Mouse (Mus musculus): ENCODE measurements around the gene Vmn2r3. TPM values are rescaled to one million over a fixed set of nuclear protein-coding genes. Genes with fewer than 3 reads are reported as not detected.
"Not testable (repeated sequence)": the region's sequence is repeated elsewhere in the genome, so short reads cannot be mapped to it uniquely, and the experiment has no call there.

Vmn2r3 gene
- polyA plus RNA-seq (2015; fragmentation: Nextera tagmentation; extraction: Ambion mirVana), result not detected in 2 replicates

DNA sequence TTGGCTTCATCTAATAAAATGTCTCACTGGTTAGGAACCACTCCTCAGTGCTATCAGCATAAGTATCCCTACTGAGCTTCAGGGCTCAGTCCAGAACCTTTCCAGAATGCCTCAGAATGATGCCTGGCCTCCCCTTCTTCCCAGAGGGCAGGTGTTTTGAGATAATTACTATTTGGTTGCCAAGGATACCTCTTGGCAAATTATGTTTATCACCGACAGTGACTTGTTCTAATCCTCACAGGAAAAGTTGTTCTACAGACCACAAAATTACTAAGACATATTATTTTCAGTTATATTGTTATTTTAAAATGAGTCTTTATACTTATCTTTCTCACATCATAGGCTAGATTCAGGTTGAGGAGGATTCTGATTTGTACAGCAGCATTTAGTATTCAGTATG lies at the start of gene Vmn2r3:
TSS of gene Vmn2r3 (minus strand) at position 101 of the 400 bp plus-strand sequence.
- WGBS, result 82% methylated on average over 1 of the region's 1 CpGs
- H3K9ac ChIP-seq, result no peak within 1 kb of the TSS
- H3K4me3 ChIP-seq, result no peak within 1 kb of the TSS
- ATAC-seq (ENCODE audit: low FRiP score, low read depth), result no peak
- no peaks in the 10 kb centered on the region for H3K36me3 ChIP-seq
- H3K4me2 ChIP-seq (replicated peaks), result no peak within 1 kb of the TSS
- H3K4me1 ChIP-seq, result no peaks in the 10 kb centered on the region
- H3K27me3 ChIP-seq, result no peaks in the 10 kb centered on the region
- H3K9me3 ChIP-seq, result no peaks in the 10 kb centered on the region
- no peak within 1 kb of the TSS for H3K27ac ChIP-seq

DNA sequence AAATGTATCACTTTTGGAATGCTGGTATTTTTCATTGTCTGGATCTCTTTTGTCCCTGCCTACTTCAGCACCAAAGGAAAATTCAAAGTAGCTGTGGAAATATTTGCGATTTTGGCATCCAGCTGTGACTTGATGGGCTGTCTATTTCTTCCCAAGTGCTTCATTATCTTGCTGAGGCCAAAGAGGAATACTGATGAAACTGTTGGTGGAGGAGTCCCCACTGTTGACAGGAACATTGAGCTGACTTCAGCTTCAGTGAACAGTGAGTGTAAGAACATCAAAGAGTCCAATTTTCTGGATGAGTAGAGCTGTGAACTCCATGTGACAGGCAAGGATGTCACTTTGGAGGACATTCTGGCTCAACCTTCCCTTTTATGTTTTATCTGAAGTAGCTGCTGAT lies 43.0 kb upstream of the Vmn2r3 start:
- H3K27me3 ChIP-seq, result no peaks in the 10 kb centered on the region
- no peaks in the 10 kb centered on the region for H3K4me1 ChIP-seq
- no peak overlapping the region for H3K4me3 ChIP-seq
- H3K9ac ChIP-seq, result no peak overlapping the region
- WGBS, result 80% methylated on average over 1 of the region's 1 CpGs
- no peaks in the 10 kb centered on the region for H3K36me3 ChIP-seq
- no peak overlapping the region for H3K4me2 ChIP-seq (replicated peaks)
- no peak overlapping the region for H3K27ac ChIP-seq
- ATAC-seq (ENCODE audit: low FRiP score, low read depth), result no peak
- H3K9me3 ChIP-seq, result no peaks in the 10 kb centered on the region

DNA sequence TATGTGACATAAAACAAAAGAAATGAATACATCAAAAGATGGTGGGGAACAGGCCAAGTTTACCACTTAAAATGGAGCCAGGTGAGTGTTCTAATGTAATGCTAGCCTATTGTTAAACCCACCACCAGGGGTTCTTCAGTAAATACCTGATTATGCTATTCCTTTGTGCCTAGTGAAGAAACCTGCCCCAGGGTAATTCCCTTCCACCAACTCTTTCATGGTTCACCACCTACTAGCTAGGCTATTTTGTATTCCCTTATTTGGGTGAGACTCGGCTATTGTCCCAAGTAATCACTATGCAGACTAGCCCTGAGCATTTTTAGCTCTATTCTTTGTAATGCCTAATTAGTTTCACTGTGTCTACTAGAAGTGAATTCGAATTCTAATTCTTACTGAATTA lies 32.3 kb upstream of the Vmn2r3 start:
- no peaks in the 10 kb centered on the region for H3K4me1 ChIP-seq
- no peaks in the 10 kb centered on the region for H3K27me3 ChIP-seq
- no peak overlapping the region for H3K9ac ChIP-seq
- 77% methylated on average over 2 of the region's 2 CpGs for WGBS
- no peaks in the 10 kb centered on the region for H3K36me3 ChIP-seq
- no peaks in the 10 kb centered on the region for H3K9me3 ChIP-seq
- no peak overlapping the region for H3K4me3 ChIP-seq
- no peak overlapping the region for H3K27ac ChIP-seq
- ATAC-seq (ENCODE audit: low FRiP score, low read depth), result no peak
- no peak overlapping the region for H3K4me2 ChIP-seq (replicated peaks)

DNA sequence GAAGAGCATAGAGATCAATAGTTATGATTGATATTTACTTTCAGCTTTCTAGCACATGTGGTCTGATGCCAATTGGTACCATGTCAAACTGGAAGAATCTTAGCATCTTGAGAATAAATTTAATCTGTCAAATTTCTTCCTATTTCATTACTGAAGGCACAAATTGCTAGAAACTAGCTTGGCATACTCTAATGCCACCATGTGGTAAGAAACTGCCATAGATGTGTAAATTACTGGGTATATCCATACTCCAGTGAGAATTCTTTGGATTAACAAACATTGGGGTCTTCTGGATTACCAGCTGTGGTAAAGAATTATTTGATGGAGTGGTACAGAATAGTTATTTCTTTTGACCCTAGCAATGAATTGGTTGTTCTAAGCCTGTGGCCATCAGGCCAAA lies 17.3 kb upstream of the Vmn2r3 start:
- H3K27ac ChIP-seq, result no peak overlapping the region
- no peaks in the 10 kb centered on the region for H3K27me3 ChIP-seq
- ATAC-seq (ENCODE audit: low FRiP score, low read depth), result no peak
- no peaks in the 10 kb centered on the region for H3K4me1 ChIP-seq
- H3K4me3 ChIP-seq, result no peak overlapping the region
- no peak overlapping the region for H3K4me2 ChIP-seq (replicated peaks)
- H3K36me3 ChIP-seq, result no peaks in the 10 kb centered on the region
- no peaks in the 10 kb centered on the region for H3K9me3 ChIP-seq
- no peak overlapping the region for H3K9ac ChIP-seq

DNA sequence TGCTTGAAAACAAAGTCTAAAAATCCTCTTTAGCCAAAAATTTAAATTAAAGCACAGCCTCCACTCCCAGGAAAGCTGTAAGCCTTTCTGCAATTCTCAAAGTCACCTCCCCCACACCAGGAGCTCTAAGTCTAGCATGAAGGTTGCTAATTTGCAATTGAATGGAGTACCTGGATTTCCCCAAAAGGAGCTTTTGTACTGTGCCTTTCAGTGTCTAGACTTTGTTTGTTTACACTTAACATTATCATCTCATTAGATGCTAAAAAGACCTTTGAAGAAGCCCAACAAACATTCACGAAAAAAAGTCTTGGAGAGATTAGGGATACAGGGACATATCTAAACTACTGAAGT lies 23.8 kb downstream of the Vmn2r3 start:
- Histone ChIP-seq H3K36me3 (no peaks in the 10 kb centered on the region), H3K27me3 (no peaks in the 10 kb centered on the region), H3K9me3 (no peaks in the 10 kb centered on the region), H3K4me3 (no peak overlapping the region), H3K4me2 (replicated peaks) (no peak overlapping the region), H3K4me1 (no peaks in the 10 kb centered on the region), H3K9ac (no peak overlapping the region), H3K27ac (no peak overlapping the region)
- WGBS, result 25% methylated on average over 1 of the region's 1 CpGs
- no peak for ATAC-seq (ENCODE audit: low FRiP score, low read depth)

DNA sequence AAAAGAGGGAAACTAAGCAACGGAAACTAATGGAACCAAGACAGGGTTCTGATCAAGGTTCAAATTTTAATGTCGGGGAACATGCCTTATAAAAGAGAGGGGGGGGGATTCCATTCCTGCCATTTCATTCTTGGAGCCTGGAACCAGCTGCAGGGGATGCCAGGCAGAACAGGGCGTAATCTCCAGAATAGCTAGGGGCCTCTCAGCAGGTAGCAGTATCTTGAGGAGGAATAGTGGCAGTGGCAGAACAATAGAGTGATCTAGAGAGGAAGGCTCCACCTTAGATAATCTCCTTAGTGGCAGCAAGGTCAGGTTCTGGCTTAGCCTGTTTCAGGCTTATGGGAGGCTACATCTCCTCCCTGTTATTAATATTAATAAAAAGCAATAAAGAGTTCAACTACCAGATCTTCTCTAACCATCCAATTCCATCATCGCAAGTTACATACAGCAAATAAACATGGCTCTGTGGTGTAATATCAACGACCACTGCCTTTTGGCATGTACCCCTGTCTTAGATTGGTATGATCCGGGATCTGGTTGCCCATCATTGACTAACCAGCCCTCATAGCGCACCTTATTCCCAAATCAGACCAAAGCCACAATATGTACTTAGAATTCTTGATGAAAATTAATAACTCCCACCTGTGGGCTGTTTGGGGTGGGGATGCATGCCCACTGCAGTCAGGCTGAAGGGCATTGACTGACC lies 24.3 kb downstream of the Vmn2r3 start:
- not testable (repeated sequence) for ATAC-seq (ENCODE audit: low FRiP score, low read depth); H3K27ac ChIP-seq; H3K9ac ChIP-seq; H3K27me3 ChIP-seq; H3K4me1 ChIP-seq; H3K9me3 ChIP-seq; H3K4me2 ChIP-seq (replicated peaks); H3K4me3 ChIP-seq; H3K36me3 ChIP-seq
- 41% methylated on average over 7 of the region's 7 CpGs for WGBS

DNA sequence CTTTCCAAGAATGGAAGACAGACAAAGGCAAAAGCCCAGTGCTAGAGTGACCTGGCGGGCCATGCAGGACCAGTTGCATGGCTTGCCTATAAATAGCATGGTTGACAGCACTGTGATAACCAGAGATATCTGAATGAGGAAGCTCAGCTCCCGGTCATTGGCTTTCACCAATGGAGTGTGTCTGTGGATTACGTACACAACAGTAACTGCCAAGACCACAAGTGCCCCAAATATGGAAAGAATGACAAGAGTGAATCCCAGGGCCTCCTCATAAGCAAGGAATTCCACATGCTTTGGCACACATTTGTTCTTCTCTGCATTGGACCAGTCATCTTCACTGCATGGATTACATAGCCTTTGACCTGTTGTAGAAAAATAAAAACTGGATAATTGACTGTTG lies 29.9 kb downstream of the Vmn2r3 start:
- Histone ChIP-seq H3K4me2 (replicated peaks) (no peak overlapping the region), H3K9ac (no peak overlapping the region), H3K4me3 (no peak overlapping the region), H3K4me1 (no peaks in the 10 kb centered on the region), H3K27ac (no peak overlapping the region), H3K27me3 (no peaks in the 10 kb centered on the region), H3K9me3 (no peaks in the 10 kb centered on the region), H3K36me3 (no peaks in the 10 kb centered on the region)
- no peak for ATAC-seq (ENCODE audit: low FRiP score, low read depth)
- WGBS, result 92% methylated on average over 3 of the region's 3 CpGs

DNA sequence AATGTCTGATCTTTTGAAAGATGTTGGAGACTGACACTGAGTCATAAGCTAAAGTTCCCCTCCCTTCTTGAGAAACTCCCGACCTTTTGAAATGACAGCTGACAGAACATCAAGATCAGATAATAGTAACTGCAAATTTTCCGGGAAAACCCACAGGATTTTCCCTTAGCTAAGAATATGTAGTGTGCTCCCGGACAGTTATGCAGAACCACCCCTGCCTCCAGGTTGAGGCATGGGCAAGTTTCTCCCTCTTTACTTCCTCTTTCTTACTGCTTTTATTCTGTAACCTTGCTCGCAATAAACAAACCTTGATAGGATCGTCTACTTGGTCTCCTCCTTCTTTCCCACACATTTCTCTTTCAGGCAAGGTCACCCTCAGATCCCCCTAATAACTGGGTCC lies 37.9 kb downstream of the Vmn2r3 start:
- Histone ChIP-seq H3K4me1 (no peaks in the 10 kb centered on the region), H3K4me3 (no peak overlapping the region), H3K9me3 (no peaks in the 10 kb centered on the region), H3K9ac (no peak overlapping the region), H3K4me2 (replicated peaks) (no peak overlapping the region), H3K27ac (no peak overlapping the region), H3K27me3 (no peaks in the 10 kb centered on the region), H3K36me3 (no peaks in the 10 kb centered on the region)
- no peak for ATAC-seq (ENCODE audit: low FRiP score, low read depth)
- WGBS, result 88% methylated on average over 5 of the region's 5 CpGs

DNA sequence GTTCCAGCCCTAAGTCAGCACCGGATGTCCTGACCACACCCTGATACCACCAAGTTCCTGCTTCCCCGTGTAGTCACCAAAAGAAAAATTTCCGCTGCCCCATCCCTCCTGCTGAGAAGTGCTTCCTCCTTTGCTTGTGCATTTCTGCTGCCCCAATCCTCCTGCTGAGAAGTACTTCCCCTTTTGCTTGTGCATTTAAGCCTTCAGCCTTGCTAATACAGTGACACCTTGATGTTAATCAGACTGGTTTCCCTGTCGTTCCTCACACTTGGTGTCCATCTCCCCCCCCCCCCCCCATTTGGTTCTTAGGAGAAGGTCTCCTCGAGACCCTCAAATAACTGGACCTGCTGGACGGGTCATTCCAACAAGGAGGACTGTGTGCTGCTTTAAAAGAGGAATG lies 39.0 kb downstream of the Vmn2r3 start:
- 89% methylated on average over 6 of the region's 6 CpGs for WGBS
- not testable (repeated sequence) for H3K4me3 ChIP-seq; H3K9me3 ChIP-seq; H3K4me2 ChIP-seq (replicated peaks); H3K27me3 ChIP-seq; H3K4me1 ChIP-seq; H3K27ac ChIP-seq; H3K9ac ChIP-seq; H3K36me3 ChIP-seq; ATAC-seq (ENCODE audit: low FRiP score, low read depth)

DNA sequence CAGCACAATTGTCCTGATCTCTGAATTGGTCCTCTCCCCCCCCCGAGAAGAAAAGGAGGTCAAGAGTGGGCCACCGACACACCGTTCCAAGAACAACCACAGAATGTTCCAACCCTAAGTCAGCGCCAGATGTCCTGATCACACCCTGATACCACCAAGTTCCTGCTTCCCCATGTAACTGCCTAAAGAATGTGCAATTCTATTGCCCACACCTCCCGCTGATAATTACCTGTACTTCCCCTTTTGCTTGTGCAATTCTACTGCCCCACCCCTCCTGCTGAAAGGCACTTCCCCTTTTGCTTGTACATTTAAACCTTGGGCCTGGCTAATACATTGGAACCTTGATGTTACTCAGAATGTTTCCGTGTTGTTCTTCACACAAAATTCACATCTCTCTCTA lies 54.0 kb downstream of the Vmn2r3 start:
- H3K4me3 ChIP-seq; H3K4me1 ChIP-seq; H3K9ac ChIP-seq; H3K9me3 ChIP-seq; ATAC-seq (ENCODE audit: low FRiP score, low read depth); H3K27ac ChIP-seq; H3K36me3 ChIP-seq; H3K4me2 ChIP-seq (replicated peaks); H3K27me3 ChIP-seq: not testable (repeated sequence)
- 83% methylated on average over 6 of the region's 6 CpGs for WGBS

DNA sequence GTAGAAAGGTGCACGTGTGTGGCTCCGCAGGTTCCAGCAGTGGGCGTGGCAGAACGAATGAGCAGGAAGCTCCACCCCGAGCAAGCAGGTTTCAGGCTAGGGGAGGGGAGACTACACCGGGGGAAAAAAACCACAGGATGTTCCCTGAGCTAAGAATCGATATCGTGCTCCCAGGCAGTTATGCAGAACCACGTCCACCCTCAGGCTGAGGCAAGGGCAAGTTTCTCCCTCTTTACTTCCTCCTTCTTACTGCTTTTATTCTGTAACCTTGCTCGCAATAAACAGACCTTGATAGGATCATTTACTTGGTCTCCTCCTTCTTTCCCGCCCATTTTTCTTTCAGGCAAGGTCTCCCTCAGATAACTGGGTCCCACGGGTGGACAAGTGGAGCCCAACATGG lies 55.9 kb downstream of the Vmn2r3 start:
- not testable (repeated sequence) for H3K9ac ChIP-seq; H3K4me2 ChIP-seq (replicated peaks); ATAC-seq (ENCODE audit: low FRiP score, low read depth); H3K9me3 ChIP-seq; H3K4me3 ChIP-seq; H3K27me3 ChIP-seq; H3K27ac ChIP-seq; H3K4me1 ChIP-seq; H3K36me3 ChIP-seq
- 76% methylated on average over 10 of the region's 12 CpGs for WGBS

DNA sequence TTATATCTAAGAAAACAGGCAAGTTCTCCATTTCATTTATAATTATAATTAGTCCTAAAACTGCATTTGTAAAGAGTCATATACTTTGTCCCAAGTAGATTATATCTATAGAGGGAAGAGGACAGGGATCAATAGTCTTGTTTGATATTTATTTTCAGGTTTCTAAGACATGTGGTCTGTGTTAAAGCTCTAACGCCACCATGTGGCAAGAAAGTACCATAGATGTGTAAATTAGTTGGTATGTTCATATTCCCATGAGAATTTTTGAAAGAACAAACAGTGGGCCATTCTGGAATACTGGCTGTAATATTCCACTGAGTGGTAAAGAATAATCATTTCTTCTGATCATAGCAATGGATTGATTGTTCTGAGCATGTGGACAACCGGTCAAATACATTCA lies 62.3 kb downstream of the Vmn2r3 start:
- Histone ChIP-seq H3K4me1 (no peaks in the 10 kb centered on the region), H3K27me3 (no peaks in the 10 kb centered on the region), H3K4me3 (no peak overlapping the region), H3K27ac (no peak overlapping the region), H3K9me3 (no peaks in the 10 kb centered on the region), H3K36me3 (no peaks in the 10 kb centered on the region), H3K9ac (no peak overlapping the region), H3K4me2 (replicated peaks) (no peak overlapping the region)
- WGBS, result 60% methylated on average over 2 of the region's 2 CpGs
- no peak for ATAC-seq (ENCODE audit: low FRiP score, low read depth)
